Mouse (Mus musculus): ENCODE measurements around the gene Fto. TPM values are rescaled to one million over a fixed set of nuclear protein-coding genes. Genes with fewer than 3 reads are reported as not detected.
A peak's percentile ranks its signal among the peaks of the same experiment; 100 is the strongest.

Fto gene
- polyA plus RNA-seq, 1 experiment from 2014 or later: 116 TPM

- WGBS: 81% methylated on average over 11 of the region's 11 CpGs
- Histone ChIP-seq H3K4me3 (no peak overlapping the region), H3K9me3 (replicated peaks) (no peaks in the 10 kb centered on the region), H3K27ac (peak overlapping the region; percentile 9; the same call in 1 of the 2 replicates), H3K36me3 (no peaks in the 10 kb centered on the region), H3K4me1 (peaks cover 57% of the 10 kb centered on the region), H3K9ac (no peak overlapping the region), H3K27me3 (no peaks in the 10 kb centered on the region), H3K4me2 (replicated peaks) (no peak overlapping the region)
- ATAC-seq (ENCODE audit: low FRiP score): no peak
Measured at GRCm38 (mm10) chr8:91327471-91328205, 14.3 kb downstream of the Fto start.

GRCm38 (mm10) chr8:91329056-91329455, 15.7 kb downstream of the Fto start:
- no peak overlapping the region for H3K4me2 ChIP-seq (replicated peaks)
- H3K4me3 ChIP-seq: no peak overlapping the region
- WGBS: 75% methylated on average over 9 of the region's 9 CpGs
- no peaks in the 10 kb centered on the region for H3K27me3 ChIP-seq
- ATAC-seq (ENCODE audit: low FRiP score): no peak
- H3K9ac ChIP-seq: no peak overlapping the region; the same call in 1 of the 2 replicates
- no peaks in the 10 kb centered on the region for H3K9me3 ChIP-seq (replicated peaks)
- H3K36me3 ChIP-seq: no peaks in the 10 kb centered on the region
- peaks cover 56% of the 10 kb centered on the region for H3K4me1 ChIP-seq
- peak overlapping the region; percentile 88 for H3K27ac ChIP-seq

GRCm38 (mm10) chr8:91329461-91329850, 16.1 kb downstream of the Fto start:
- H3K4me2 ChIP-seq (replicated peaks): no peak overlapping the region
- H3K27me3 ChIP-seq: no peaks in the 10 kb centered on the region
- WGBS: 35% methylated on average over 6 of the region's 6 CpGs
- no peaks in the 10 kb centered on the region for H3K9me3 ChIP-seq (replicated peaks)
- no peak overlapping the region for H3K4me3 ChIP-seq
- H3K36me3 ChIP-seq: no peaks in the 10 kb centered on the region
- peaks cover 52% of the 10 kb centered on the region for H3K4me1 ChIP-seq
- no peak for ATAC-seq (ENCODE audit: low FRiP score)
- peak overlapping the region; percentile 2; the same call in 1 of the 2 replicates for H3K9ac ChIP-seq
- H3K27ac ChIP-seq: peak overlapping the region; percentile 88

GRCm38 (mm10) chr8:91338389-91339154, 25.2 kb downstream of the Fto start:
- no peak overlapping the region for H3K27ac ChIP-seq
- H3K4me2 ChIP-seq (replicated peaks): no peak overlapping the region
- no peak overlapping the region for H3K4me3 ChIP-seq
- no peak for ATAC-seq (ENCODE audit: low FRiP score)
- H3K36me3 ChIP-seq: peaks cover 4% of the 10 kb centered on the region; the same call in 1 of the 2 replicates
- no peaks in the 10 kb centered on the region for H3K27me3 ChIP-seq
- 89% methylated on average over 6 of the region's 6 CpGs for WGBS
- H3K9me3 ChIP-seq (replicated peaks): peaks cover 5% of the 10 kb centered on the region; the same call in 1 of the 2 replicates
- peaks cover 4% of the 10 kb centered on the region for H3K4me1 ChIP-seq
- no peak overlapping the region for H3K9ac ChIP-seq

- peaks cover 4% of the 10 kb centered on the region; the same call in 1 of the 2 replicates for H3K36me3 ChIP-seq
- peaks cover 5% of the 10 kb centered on the region; the same call in 1 of the 2 replicates for H3K9me3 ChIP-seq (replicated peaks)
- peaks cover 4% of the 10 kb centered on the region; the same call in 1 of the 2 replicates for H3K4me1 ChIP-seq
- H3K27ac ChIP-seq: no peak overlapping the region
- H3K4me2 ChIP-seq (replicated peaks): no peak overlapping the region
- H3K4me3 ChIP-seq: no peak overlapping the region
- H3K27me3 ChIP-seq: no peaks in the 10 kb centered on the region
- no peak overlapping the region for H3K9ac ChIP-seq
- ATAC-seq (ENCODE audit: low FRiP score): no peak
- WGBS: 81% methylated on average over 8 of the region's 8 CpGs
Measured at GRCm38 (mm10) chr8:91339651-91340050, 26.3 kb downstream of the Fto start.

GRCm38 (mm10) chr8:91340746-91341145, 27.4 kb downstream of the Fto start:
- ATAC-seq (ENCODE audit: low FRiP score): no peak
- Histone ChIP-seq H3K27ac (no peak overlapping the region), H3K4me2 (replicated peaks) (no peak overlapping the region), H3K9me3 (replicated peaks) (peaks cover 5% of the 10 kb centered on the region; the same call in 1 of the 2 replicates), H3K4me3 (no peak overlapping the region), H3K36me3 (peaks cover 4% of the 10 kb centered on the region; the same call in 1 of the 2 replicates), H3K27me3 (no peaks in the 10 kb centered on the region), H3K9ac (no peak overlapping the region), H3K4me1 (peaks cover 4% of the 10 kb centered on the region; the same call in 1 of the 2 replicates)
- 69% methylated on average over 1 of the region's 1 CpGs for WGBS

- no peak overlapping the region for H3K9ac ChIP-seq
- H3K36me3 ChIP-seq: no peaks in the 10 kb centered on the region
- no peak overlapping the region for H3K4me2 ChIP-seq (replicated peaks)
- H3K27me3 ChIP-seq: no peaks in the 10 kb centered on the region
- WGBS: 43% methylated on average over 5 of the region's 5 CpGs
- no peak overlapping the region for H3K4me3 ChIP-seq
- H3K9me3 ChIP-seq (replicated peaks): no peaks in the 10 kb centered on the region
- H3K4me1 ChIP-seq: peaks cover 5% of the 10 kb centered on the region; the same call in 1 of the 2 replicates
- no peak overlapping the region for H3K27ac ChIP-seq
- 0 out of 2 replicates have a peak, but pooled peaks have one; percentile 58 for ATAC-seq (ENCODE audit: low FRiP score)
Measured at GRCm38 (mm10) chr8:91342196-91342595, 28.9 kb downstream of the Fto start.

- WGBS: 72% methylated on average over 5 of the region's 5 CpGs
- no peak overlapping the region for H3K4me3 ChIP-seq
- no peak overlapping the region for H3K9ac ChIP-seq
- H3K4me1 ChIP-seq: peaks cover 7% of the 10 kb centered on the region; the same call in 1 of the 2 replicates
- H3K4me2 ChIP-seq (replicated peaks): no peak overlapping the region
- no peaks in the 10 kb centered on the region for H3K36me3 ChIP-seq
- no peaks in the 10 kb centered on the region for H3K9me3 ChIP-seq (replicated peaks)
- H3K27ac ChIP-seq: no peak overlapping the region
- H3K27me3 ChIP-seq: no peaks in the 10 kb centered on the region
- ATAC-seq (ENCODE audit: low FRiP score): no peak
Measured at GRCm38 (mm10) chr8:91342798-91343197, 29.5 kb downstream of the Fto start.

GRCm38 (mm10) chr8:91344659-91345058, 31.3 kb downstream of the Fto start:
- 95% methylated on average over 11 of the region's 11 CpGs for WGBS
- Histone ChIP-seq H3K9ac (no peak overlapping the region), H3K27me3 (no peaks in the 10 kb centered on the region), H3K4me3 (no peak overlapping the region), H3K4me1 (peaks cover 7% of the 10 kb centered on the region; the same call in 1 of the 2 replicates), H3K9me3 (replicated peaks) (no peaks in the 10 kb centered on the region), H3K36me3 (no peaks in the 10 kb centered on the region), H3K4me2 (replicated peaks) (no peak overlapping the region), H3K27ac (no peak overlapping the region)
- no peak for ATAC-seq (ENCODE audit: low FRiP score)

- Histone ChIP-seq H3K27me3 (no peaks in the 10 kb centered on the region), H3K27ac (no peak overlapping the region), H3K9me3 (replicated peaks) (no peaks in the 10 kb centered on the region), H3K4me3 (no peak overlapping the region), H3K4me1 (peaks cover 5% of the 10 kb centered on the region; the same call in 1 of the 2 replicates), H3K9ac (no peak overlapping the region), H3K4me2 (replicated peaks) (no peak overlapping the region), H3K36me3 (no peaks in the 10 kb centered on the region)
- WGBS: 88% methylated on average over 10 of the region's 10 CpGs
- ATAC-seq (ENCODE audit: low FRiP score): no peak
Measured at GRCm38 (mm10) chr8:91347146-91347545, 33.8 kb downstream of the Fto start.

GRCm38 (mm10) chr8:91347595-91347994, 34.3 kb downstream of the Fto start:
- Histone ChIP-seq H3K9me3 (replicated peaks) (no peaks in the 10 kb centered on the region), H3K27me3 (no peaks in the 10 kb centered on the region), H3K4me2 (replicated peaks) (no peak overlapping the region), H3K4me1 (peaks cover 2% of the 10 kb centered on the region; the same call in 1 of the 2 replicates), H3K9ac (no peak overlapping the region), H3K36me3 (no peaks in the 10 kb centered on the region), H3K4me3 (no peak overlapping the region), H3K27ac (no peak overlapping the region; the same call in 1 of the 2 replicates)
- 84% methylated on average over 6 of the region's 6 CpGs for WGBS
- no peak for ATAC-seq (ENCODE audit: low FRiP score)

- 92% methylated on average over 7 of the region's 7 CpGs for WGBS
- H3K9ac ChIP-seq: no peak overlapping the region
- H3K4me3 ChIP-seq: no peak overlapping the region
- no peak overlapping the region for H3K27ac ChIP-seq
- no peaks in the 10 kb centered on the region for H3K27me3 ChIP-seq
- no peak for ATAC-seq (ENCODE audit: low FRiP score)
- no peaks in the 10 kb centered on the region for H3K9me3 ChIP-seq (replicated peaks)
- peaks cover 8% of the 10 kb centered on the region for H3K4me1 ChIP-seq
- no peaks in the 10 kb centered on the region for H3K36me3 ChIP-seq
- no peak overlapping the region for H3K4me2 ChIP-seq (replicated peaks)
Measured at GRCm38 (mm10) chr8:91349816-91350215, 36.5 kb downstream of the Fto start.

Measured in hindbrain, embryonic 12.5 days (tissue).